Mouse (Mus musculus): ENCODE data around the gene Rbfox3.

DNA sequence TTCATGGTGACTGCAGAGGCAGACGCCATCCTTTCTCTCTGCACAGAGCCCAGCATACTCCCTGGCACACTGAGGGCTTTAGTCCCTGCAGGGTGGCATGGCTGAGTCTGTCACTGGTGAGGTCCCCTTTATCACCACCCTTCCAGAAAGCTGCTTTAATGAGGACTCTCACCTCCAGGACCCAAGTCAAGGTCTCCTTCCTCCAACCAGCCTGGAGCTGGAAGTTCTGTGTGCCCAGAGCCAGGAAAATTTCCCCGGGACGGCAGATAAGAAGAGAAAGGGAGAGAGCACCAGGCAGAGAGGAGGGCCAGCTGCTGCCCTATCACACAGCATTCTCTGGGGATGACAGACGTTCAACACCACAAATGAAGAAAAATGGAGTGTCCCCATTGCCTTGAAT lies 73.2 kb downstream of the Rbfox3 start:
- TF ChIP-seq CTCF (IDR thresholded peaks at IDR 0.05; ENCODE audit: low read depth, low read length) (no peak), GATA1 (IDR thresholded peaks at IDR 0.05; ENCODE audit: borderline replicate concordance, low read length) (no peak), POLR2AphosphoS5 (IDR thresholded peaks at IDR 0.05; ENCODE audit: insufficient replicate concordance, low read depth, low read length) (no peak)

Measured in G1E (cell line).